Mouse (Mus musculus): ENCODE data around the gene Aig1. TPM values are rescaled to one million over a fixed set of nuclear protein-coding genes. Genes with fewer than 3 reads are reported as not detected.
"Not testable (repeated sequence)": the region's sequence is repeated elsewhere in the genome, so short reads cannot be mapped to it uniquely, and the experiment has no call there.

Gene Aig1
- 7.4 to 18.3 TPM (median 7.9 TPM) in 3 replicates for total RNA-seq (2017)

GRCm38 (mm10) chr10:13868371-13869321, at the start of gene Aig1:
Aig1 (minus strand) TSS chr10:13868980.
- peak; percentile 72 for ATAC-seq (replicated peaks; ENCODE audit: insufficient number of reproducible peaks, low FRiP score, low TSS enrichment, poor library complexity, severe bottlenecking)

GRCm38 (mm10) chr10:13916645-13917342, 48.0 kb upstream of the Aig1 start:
- no peak for ATAC-seq (replicated peaks; ENCODE audit: insufficient number of reproducible peaks, low FRiP score, low TSS enrichment, poor library complexity, severe bottlenecking)

GRCm38 (mm10) chr10:13915211-13915610, 46.4 kb upstream of the Aig1 start:
- no peak for ATAC-seq (replicated peaks; ENCODE audit: insufficient number of reproducible peaks, low FRiP score, low TSS enrichment, poor library complexity, severe bottlenecking)

- ATAC-seq (replicated peaks; ENCODE audit: insufficient number of reproducible peaks, low FRiP score, low TSS enrichment, poor library complexity, severe bottlenecking), result no peak; the same call in 1 of the 2 replicates
These were observed 44.9 kb upstream of the Aig1 start for GRCm38 (mm10) chr10:13913689-13914088.

GRCm38 (mm10) chr10:13906261-13906741, 37.5 kb upstream of the Aig1 start:
- ATAC-seq (replicated peaks; ENCODE audit: insufficient number of reproducible peaks, low FRiP score, low TSS enrichment, poor library complexity, severe bottlenecking), result no peak

- ATAC-seq (replicated peaks; ENCODE audit: insufficient number of reproducible peaks, low FRiP score, low TSS enrichment, poor library complexity, severe bottlenecking), result no peak
These were observed 36.8 kb upstream of the Aig1 start for GRCm38 (mm10) chr10:13905618-13906017.

- ATAC-seq (replicated peaks; ENCODE audit: insufficient number of reproducible peaks, low FRiP score, low TSS enrichment, poor library complexity, severe bottlenecking), result not testable (repeated sequence)
These were observed 24.0 kb upstream of the Aig1 start for GRCm38 (mm10) chr10:13892762-13893161.

- no peak for ATAC-seq (replicated peaks; ENCODE audit: insufficient number of reproducible peaks, low FRiP score, low TSS enrichment, poor library complexity, severe bottlenecking)
These were observed 14.4 kb upstream of the Aig1 start for GRCm38 (mm10) chr10:13882975-13883875.

GRCm38 (mm10) chr10:13882490-13882889, 13.7 kb upstream of the Aig1 start:
- no peak for ATAC-seq (replicated peaks; ENCODE audit: insufficient number of reproducible peaks, low FRiP score, low TSS enrichment, poor library complexity, severe bottlenecking)

GRCm38 (mm10) chr10:13878696-13879095, 9.9 kb upstream of the Aig1 start:
- ATAC-seq (replicated peaks; ENCODE audit: insufficient number of reproducible peaks, low FRiP score, low TSS enrichment, poor library complexity, severe bottlenecking), result no peak

GRCm38 (mm10) chr10:13875038-13875420, 6.2 kb upstream of the Aig1 start:
- ATAC-seq (replicated peaks; ENCODE audit: insufficient number of reproducible peaks, low FRiP score, low TSS enrichment, poor library complexity, severe bottlenecking), result no peak

GRCm38 (mm10) chr10:13874301-13875037, 5.7 kb upstream of the Aig1 start:
- ATAC-seq (replicated peaks; ENCODE audit: insufficient number of reproducible peaks, low FRiP score, low TSS enrichment, poor library complexity, severe bottlenecking), result no peak

GRCm38 (mm10) chr10:13870531-13870930, 1.8 kb upstream of the Aig1 start:
- no peak for ATAC-seq (replicated peaks; ENCODE audit: insufficient number of reproducible peaks, low FRiP score, low TSS enrichment, poor library complexity, severe bottlenecking)

- ATAC-seq (replicated peaks; ENCODE audit: insufficient number of reproducible peaks, low FRiP score, low TSS enrichment, poor library complexity, severe bottlenecking), result no peak
These were observed 699 bp upstream of the Aig1 start for GRCm38 (mm10) chr10:13869322-13870035.

GRCm38 (mm10) chr10:13866391-13866790, 2.4 kb downstream of the Aig1 start:
- no peak for ATAC-seq (replicated peaks; ENCODE audit: insufficient number of reproducible peaks, low FRiP score, low TSS enrichment, poor library complexity, severe bottlenecking)

GRCm38 (mm10) chr10:13861115-13861909, 7.5 kb downstream of the Aig1 start:
- no peak for ATAC-seq (replicated peaks; ENCODE audit: insufficient number of reproducible peaks, low FRiP score, low TSS enrichment, poor library complexity, severe bottlenecking)

- no peak for ATAC-seq (replicated peaks; ENCODE audit: insufficient number of reproducible peaks, low FRiP score, low TSS enrichment, poor library complexity, severe bottlenecking)
These were observed 12.3 kb downstream of the Aig1 start for GRCm38 (mm10) chr10:13856438-13856837.
